Mouse (Mus musculus) ES-Bruce4 (cell line): ENCODE results near the gene Doc2b.

Experiments used
- CTCF ChIP-seq: IDR thresholded peaks from one replicate; pipeline ENCODE4 v1.8.1; 2011; ENCODE audit warnings: low read depth, low read length
- POLR2A ChIP-seq: IDR thresholded peaks from one replicate; pipeline ENCODE4 v1.8.1; 2011; ENCODE audit warnings: low read length; ENCODE audit not compliant: insufficient read depth

DNA sequence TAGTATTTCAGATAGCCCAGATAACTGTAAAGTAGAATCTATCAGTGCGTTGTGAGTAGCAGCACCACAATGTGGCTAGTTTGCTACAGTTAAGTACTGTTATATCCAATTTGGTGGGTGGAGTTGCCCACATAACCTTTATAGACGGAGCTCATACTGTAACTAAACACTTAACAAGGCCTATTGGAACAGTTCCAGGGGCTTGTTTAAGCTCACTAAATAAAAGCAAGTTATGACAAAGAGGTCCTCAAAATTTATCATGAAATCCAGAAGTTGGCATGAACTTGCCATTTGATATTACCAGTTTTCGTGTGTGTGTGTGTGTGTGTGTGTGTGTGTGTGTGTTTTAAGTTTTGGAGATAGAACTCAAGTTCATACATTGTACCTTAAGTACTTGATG, 55.6 kb downstream of the Doc2b start:
- TF ChIP-seq CTCF (no peak), POLR2A (no peak)
